Mouse (Mus musculus) ES-E14 (cell line): ENCODE results near the gene Fam135a.

Experiments
- CHD2 ChIP-seq: IDR thresholded peaks from 2 replicates; pipeline ENCODE4 v1.6.1; 2014; ENCODE audit warnings: mild to moderate bottlenecking, low read depth, low read length, inconsistent platforms
- ZC3H11A ChIP-seq: IDR thresholded peaks from 2 replicates; pipeline ENCODE4 v1.6.1; 2012; ENCODE audit warnings: low read depth, mild to moderate bottlenecking, inconsistent platforms, low read length, borderline replicate concordance
- ZNF384 ChIP-seq: IDR thresholded peaks from 2 replicates; pipeline ENCODE4 v1.6.1; 2012; ENCODE audit warnings: low read depth, low read length, inconsistent platforms

DNA sequence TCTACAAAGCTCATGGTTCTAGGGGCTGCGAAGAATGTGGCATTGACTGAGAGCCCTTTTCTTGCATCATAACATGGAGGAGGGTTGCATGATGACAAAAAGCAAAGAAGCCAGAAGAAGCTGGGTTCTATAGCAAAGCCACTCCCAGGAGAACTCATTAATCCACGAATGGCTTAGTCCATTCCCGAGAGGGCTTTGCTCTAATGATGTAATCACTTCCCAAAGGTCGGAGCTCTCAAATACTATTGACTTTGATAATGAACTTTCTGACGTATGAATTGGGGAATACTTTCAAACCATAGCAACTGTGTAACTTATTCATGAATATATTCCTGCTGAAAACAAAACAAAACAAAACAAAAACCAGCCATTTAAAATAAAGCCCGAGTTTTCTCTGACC, 27.7 kb upstream of the Fam135a start:
- no peak for TF ChIP-seq CHD2
- TF ChIP-seq ZNF384 = no peak
- TF ChIP-seq ZC3H11A = no peak
